Mouse (Mus musculus) bone marrow, adult 2 months (tissue): ENCODE results near the gene Zfp568. TPM values are rescaled to one million over a fixed set of nuclear protein-coding genes. Genes with fewer than 3 reads are reported as not detected.
"Not testable (repeated sequence)": the region's sequence is repeated elsewhere in the genome, so short reads cannot be mapped to it uniquely, and the experiment has no call there.

Experiments used
- H3K27ac ChIP-seq: fragments of 200-500 bp; 2 replicates; pipeline ENCODE4 v1.5.1; 2012; ENCODE audit warnings: low read depth, mild to moderate bottlenecking, control low read depth, inconsistent platforms, low read length; ENCODE audit not compliant: control insufficient read depth, poor library complexity, insufficient read depth
- H3K4me1 ChIP-seq: fragments of 200-500 bp; 2 replicates; pipeline ENCODE4 v1.6.1; 2011; ENCODE audit warnings: low read length; ENCODE audit not compliant: control insufficient read depth, insufficient read depth
- H3K4me3 ChIP-seq: fragments of 200-500 bp; replicated peaks from 2 replicates; pipeline ENCODE3; 2011; ENCODE audit warnings: mild to moderate bottlenecking, low read depth, low read length, control low read depth; ENCODE audit not compliant: control insufficient read depth
- CTCF ChIP-seq: fragments of 200-500 bp; IDR thresholded peaks from 2 replicates; pipeline ENCODE4 v1.5.1; 2011; ENCODE audit warnings: low read length, control low read depth; ENCODE audit not compliant: control insufficient read depth, insufficient read depth
- POLR2A ChIP-seq: fragments of 200-500 bp; IDR thresholded peaks from 2 replicates; pipeline ENCODE4 v1.6.1; 2011; ENCODE audit warnings: low read depth, mild to moderate bottlenecking, control low read depth, low read length, borderline replicate concordance; ENCODE audit not compliant: control insufficient read depth
- WGBS: fragments of 180-500 bp; shearing (Covaris S2); methylation state at CpG from one replicate; pipeline ENCODE4 v1.1.7; 2018; 5-methylcytosine and 5-hydroxymethylcytosine counted together
- polyA plus RNA-seq: library from polyadenylated mRNA; stranded (reverse); fragments of >200 nt; gene quantifications from 2 replicates; pipeline ENCODE4 v1.2.4, GENCODE M21; 2011; ENCODE audit warnings: low replicate concordance; ENCODE audit not compliant: missing spikeins, insufficient read depth, insufficient read length

Gene Zfp568
- polyA plus RNA-seq, 1 experiment = 11.8 TPM

DNA sequence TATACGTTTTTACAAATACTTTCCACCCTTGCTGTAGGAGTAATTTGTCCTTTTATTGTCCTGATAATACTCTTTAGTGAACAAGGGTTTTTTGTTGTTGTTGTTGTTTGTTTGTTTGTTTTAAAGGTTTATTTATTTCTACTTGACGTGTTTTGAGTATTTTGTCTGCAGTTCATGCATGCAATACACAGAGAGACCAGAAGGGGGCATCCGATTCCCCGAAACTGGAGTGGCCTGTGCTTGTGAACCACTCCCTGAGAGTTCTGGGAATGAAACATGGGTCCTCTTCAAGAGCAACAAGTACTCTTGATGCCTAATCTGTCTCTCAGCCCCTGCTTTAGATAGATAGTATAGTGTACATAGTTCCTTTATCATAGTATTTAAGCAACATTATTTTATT lies 29.0 kb upstream of the Zfp568 start:
- peak; percentile 57; the same call in 1 of the 2 replicates for TF ChIP-seq CTCF
- TF ChIP-seq POLR2A = no peak
- H3K4me3 ChIP-seq = no peak overlapping the region
- H3K4me1 ChIP-seq = no peaks in the 10 kb centered on the region
- H3K27ac ChIP-seq = no peak overlapping the region
- 14% methylated on average over 4 of the region's 4 CpGs for WGBS

DNA sequence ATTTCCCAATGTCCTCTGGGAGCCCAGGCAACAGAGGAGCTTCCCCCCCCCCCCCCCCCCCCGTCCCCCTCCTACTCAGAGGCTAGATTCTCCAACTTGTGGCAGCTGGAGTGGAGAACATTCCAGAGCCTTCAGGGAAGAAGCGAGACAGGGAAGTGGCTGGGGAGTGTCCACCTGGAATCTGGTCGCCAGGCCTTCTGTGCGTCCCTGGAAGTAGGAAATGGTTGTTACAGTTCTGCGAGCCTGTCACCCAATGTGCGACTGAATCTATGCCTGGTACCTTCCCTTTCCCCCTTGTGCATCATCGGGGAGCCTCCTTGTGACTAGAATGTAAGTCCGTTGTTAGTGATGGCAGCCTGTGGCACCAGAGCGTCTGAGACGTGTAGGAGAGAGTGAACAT lies 27.5 kb upstream of the Zfp568 start:
- Histone ChIP-seq H3K4me3 (no peak overlapping the region), H3K4me1 (no peaks in the 10 kb centered on the region), H3K27ac (no peak overlapping the region)
- 81% methylated on average over 10 of the region's 10 CpGs for whole genome bisulfite sequencing
- TF ChIP-seq CTCF (no peak), POLR2A (no peak)

DNA sequence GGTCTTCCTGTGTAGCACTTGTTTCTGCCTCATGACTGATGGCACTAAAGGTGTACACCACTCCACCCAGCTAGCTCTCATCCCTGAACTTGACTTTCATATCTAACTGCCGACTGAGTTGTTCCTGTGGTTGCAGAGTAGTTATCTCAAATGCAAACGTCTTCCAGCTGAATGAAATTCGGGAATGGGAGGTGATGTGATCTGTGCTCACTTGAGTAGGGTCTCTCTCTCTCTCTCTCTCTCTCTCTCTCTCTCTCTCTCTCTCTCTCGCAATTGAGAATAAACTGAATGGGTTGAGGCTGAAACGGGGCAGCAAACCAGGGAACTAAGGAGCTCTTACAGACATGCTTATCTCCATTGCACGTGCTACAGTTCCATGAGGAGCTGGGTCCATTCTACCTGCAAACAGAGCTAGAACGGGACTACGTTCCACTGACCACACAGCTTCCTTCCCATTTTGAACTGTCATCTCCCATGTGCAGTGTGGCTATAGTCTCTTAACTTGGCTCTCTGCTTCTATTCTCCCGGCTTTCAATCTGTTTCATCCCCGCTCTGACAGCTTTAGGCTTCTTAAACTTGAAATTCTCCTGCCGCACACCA lies 25.5 kb upstream of the Zfp568 start:
- Histone ChIP-seq H3K4me3 (no peak overlapping the region), H3K4me1 (no peaks in the 10 kb centered on the region), H3K27ac (no peak overlapping the region)
- TF ChIP-seq POLR2A (no peak), CTCF (no peak)
- 39% methylated on average over 11 of the region's 11 CpGs for WGBS

DNA sequence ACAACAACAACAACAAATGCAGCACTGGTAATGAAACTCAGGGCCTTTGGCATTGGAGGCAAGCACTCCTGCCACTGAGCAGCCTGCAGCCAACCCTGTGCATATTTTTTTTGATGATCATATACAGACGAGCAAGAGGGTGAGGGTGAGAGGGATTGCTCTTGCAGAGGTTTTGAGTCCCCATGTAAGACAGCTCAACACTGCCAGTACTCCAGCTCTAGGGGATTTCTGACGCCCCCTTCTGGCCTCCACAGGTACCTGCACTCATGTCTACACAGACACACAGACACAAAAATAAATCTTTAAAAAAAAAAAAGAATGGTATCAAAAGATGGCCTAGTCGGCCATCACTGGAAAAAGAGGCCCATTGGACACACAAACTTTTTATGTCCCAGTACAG lies 24.8 kb upstream of the Zfp568 start:
- 58% methylated on average over 3 of the region's 3 CpGs for WGBS

DNA sequence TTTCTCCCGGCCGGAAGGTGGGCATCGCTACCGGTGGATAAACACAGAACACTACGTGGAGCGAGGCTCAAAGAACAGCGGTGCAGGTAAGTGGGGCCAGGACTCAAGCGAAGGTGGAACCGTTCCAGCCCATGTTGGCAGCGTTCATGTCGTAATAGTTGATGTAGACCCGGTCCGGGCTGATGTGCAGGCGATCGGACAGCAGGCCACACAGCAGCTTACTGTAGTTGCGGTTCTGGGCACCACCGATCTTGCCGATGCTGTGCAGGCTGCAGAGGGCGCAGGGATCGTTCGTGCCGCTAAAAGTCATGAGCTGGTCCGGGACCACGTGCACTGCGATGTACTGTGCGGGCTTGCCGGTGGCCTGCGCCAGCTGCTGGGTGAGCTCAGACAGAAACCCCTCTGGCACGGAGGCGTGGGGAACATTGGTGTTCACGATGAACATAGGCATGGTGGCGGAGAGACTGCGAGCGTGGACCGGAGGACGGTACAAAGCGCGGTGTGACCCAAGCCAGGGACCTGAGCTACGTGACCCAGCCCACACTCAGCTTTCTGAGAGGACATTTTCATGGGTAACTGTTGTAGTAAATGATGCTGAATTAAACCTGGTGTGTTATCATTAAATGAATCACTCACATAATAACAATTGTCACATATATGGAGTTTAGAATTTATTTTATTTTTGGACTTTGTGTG lies 18.5 kb upstream of the Zfp568 start:
- 73% methylated on average over 39 of the region's 39 CpGs for WGBS
- not testable (repeated sequence) for H3K27ac ChIP-seq, H3K4me1 ChIP-seq, H3K4me3 ChIP-seq

More for the DNA sequence above, 24.8 kb upstream of the Zfp568 start:
- H3K4me1 ChIP-seq = no peaks in the 10 kb centered on the region
- no peak for TF ChIP-seq CTCF
- no peak for TF ChIP-seq POLR2A
- no peak overlapping the region for H3K27ac ChIP-seq
- H3K4me3 ChIP-seq = no peak overlapping the region

DNA sequence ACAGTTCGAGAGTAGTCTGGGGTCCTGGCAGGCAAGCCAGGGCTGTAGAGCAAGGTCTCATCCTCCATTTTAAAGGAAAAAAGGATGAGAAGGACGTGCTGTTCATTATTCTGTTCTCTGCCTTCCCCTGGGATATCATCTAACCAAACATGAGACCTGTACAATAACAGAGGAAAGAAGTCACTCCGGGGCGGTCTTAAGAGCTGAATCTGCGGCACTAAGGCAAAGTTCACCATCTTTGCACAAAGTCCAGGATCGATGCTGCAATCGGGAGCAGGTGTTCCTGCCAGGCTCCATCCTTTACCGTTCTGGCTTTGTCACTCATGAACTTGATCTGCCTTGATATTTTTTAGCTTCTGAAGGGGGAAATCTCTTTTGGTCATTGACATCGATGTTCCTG lies 13.1 kb upstream of the Zfp568 start:
- 83% methylated on average over 9 of the region's 9 CpGs for WGBS
- Histone ChIP-seq H3K27ac (no peak overlapping the region), H3K4me3 (no peak overlapping the region), H3K4me1 (no peaks in the 10 kb centered on the region)
- TF ChIP-seq POLR2A = no peak
- TF ChIP-seq CTCF = no peak

DNA sequence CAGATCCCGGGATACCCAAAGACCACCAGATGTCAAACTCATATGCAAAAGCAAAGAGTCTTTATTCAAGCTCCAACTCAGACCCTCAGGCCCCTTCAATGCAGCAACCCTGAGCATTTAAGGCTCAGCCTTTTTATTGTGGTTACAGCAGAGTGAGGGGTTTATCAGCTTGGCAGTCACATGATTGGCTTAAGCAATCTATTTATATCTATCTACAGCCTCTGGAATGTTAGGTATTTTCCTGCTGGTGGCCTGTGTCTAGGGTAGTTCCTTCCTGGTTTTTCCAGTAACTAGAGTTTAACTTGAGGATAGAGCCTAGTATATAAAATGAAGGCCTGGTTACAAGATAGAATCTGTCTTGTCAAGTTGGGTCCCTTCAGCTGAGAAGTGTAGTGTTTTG lies 3.0 kb upstream of the Zfp568 start:
- 72% methylated on average over 1 of the region's 1 CpGs for WGBS
- Histone ChIP-seq H3K27ac (no peak overlapping the region), H3K4me1 (no peaks in the 10 kb centered on the region; the same call in 1 of the 2 replicates), H3K4me3 (no peak overlapping the region)
- TF ChIP-seq CTCF (no peak), POLR2A (no peak)

DNA sequence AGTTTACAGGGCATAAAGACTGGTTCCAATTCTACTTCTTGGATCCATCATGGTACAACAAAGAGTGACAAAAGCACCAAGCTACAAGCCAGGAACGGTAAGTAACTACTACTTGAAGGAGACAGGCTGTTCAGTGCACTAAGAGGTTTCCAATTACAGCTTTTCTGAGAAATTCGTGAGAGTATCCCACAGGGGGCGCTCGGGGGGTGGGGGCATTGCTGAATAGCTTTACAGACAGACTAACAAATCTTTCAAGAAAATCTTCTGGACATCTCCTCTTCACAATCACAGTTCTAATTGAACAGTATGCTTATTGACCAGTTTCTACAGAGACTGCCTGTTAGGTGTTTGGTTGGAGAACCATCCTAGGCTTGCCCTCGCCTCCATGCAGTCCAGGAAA lies 2.3 kb upstream of the Zfp568 start:
- no peaks in the 10 kb centered on the region; the same call in 1 of the 2 replicates for H3K4me1 ChIP-seq
- WGBS = 59% methylated on average over 5 of the region's 5 CpGs
- no peak overlapping the region for H3K27ac ChIP-seq
- no peak for TF ChIP-seq POLR2A
- no peak for TF ChIP-seq CTCF
- H3K4me3 ChIP-seq = no peak overlapping the region
